Mouse (Mus musculus) olfactory bulb, adult 2 months (tissue): ENCODE measurements around the gene Camk1g.

Source experiments
- CTCF ChIP-seq: fragments of 200-500 bp; IDR thresholded peaks from 2 replicates; pipeline ENCODE4 v1.5.1; 2012; ENCODE audit warnings: low read depth, mild to moderate bottlenecking, low read length, moderate library complexity; ENCODE audit not compliant: insufficient read depth
- POLR2A ChIP-seq: fragments of 200-500 bp; IDR thresholded peaks from 2 replicates; pipeline ENCODE4 v1.6.1; 2012; ENCODE audit warnings: mild to moderate bottlenecking, low read depth, low read length, moderate library complexity; ENCODE audit not compliant: insufficient read depth

- TF ChIP-seq POLR2A: no peak
- no peak for TF ChIP-seq CTCF
Observed at GRCm38 (mm10) chr1:193301216-193302092, 68.6 kb downstream of the Camk1g start.
